Mouse (Mus musculus) CH12.LX (cell line): ENCODE data around the gene Kalrn. TPM values are rescaled to one million over a fixed set of nuclear protein-coding genes. Genes with fewer than 3 reads are reported as not detected.

ENCODE experiments used
- DNase-seq: peaks from one replicate; pipeline ENCODE4 v3.0.0-alpha.2; 2013; ENCODE audit errors: extremely low read depth
- H3K27ac ChIP-seq: 2 replicates; pipeline ENCODE4 v1.5.1; 2012; ENCODE audit warnings: low read depth, mild to moderate bottlenecking, control low read depth, moderate library complexity; ENCODE audit not compliant: insufficient read depth
- H3K27me3 ChIP-seq: replicated peaks from 2 replicates; pipeline ENCODE3; 2012; ENCODE audit warnings: inconsistent platforms
- H3K36me3 ChIP-seq, 2 experiments: replicated peaks in 1 of 2; 2 replicates each; pipeline versions ENCODE3 to v1.6.1; 2012; ENCODE audit warnings: inconsistent platforms in 1 of 2, low read length in 1 of 2, mild to moderate bottlenecking in 1 of 2, mixed read lengths in 1 of 2, moderate library complexity in 1 of 2; ENCODE audit not compliant: control insufficient read depth in 1 of 2, insufficient read depth in 1 of 2
- H3K4me1 ChIP-seq, 2 experiments: 2 replicates each; pipeline ENCODE4 v1.6.1; 2012; ENCODE audit warnings: inconsistent platforms in 1 of 2, moderate library complexity in 1 of 2; ENCODE audit not compliant: insufficient read depth in 2 of 2, control insufficient read depth in 1 of 2
- H3K4me2 ChIP-seq: 2 replicates; pipeline ENCODE4 v1.6.1; 2012; ENCODE audit warnings: low read depth, mild to moderate bottlenecking, control low read depth; ENCODE audit not compliant: poor library complexity, insufficient read depth, severe bottlenecking
- H3K4me3 ChIP-seq, 3 experiments: fragments of 150-350 bp in 1 of 3; sonication (generic) in 1 of 3; replicated peaks in 1 of 3; 2 replicates each; pipeline versions ENCODE3 to v1.5.1; 2011 to 2012; ENCODE audit warnings: low read depth in 2 of 3, low read length in 2 of 3, mild to moderate bottlenecking in 2 of 3, moderate library complexity in 2 of 3, control low read depth in 1 of 3, improper control_type of control experiment in 1 of 3, inconsistent platforms in 1 of 3, mixed read lengths in 1 of 3; ENCODE audit not compliant: poor library complexity in 1 of 3
- H3K79me2 ChIP-seq: replicated peaks from 2 replicates; pipeline ENCODE4 v1.6.1; 2012; ENCODE audit warnings: mild to moderate bottlenecking, moderate library complexity; ENCODE audit not compliant: control insufficient read depth, poor library complexity, insufficient read depth, severe bottlenecking; ENCODE audit errors: extremely low read depth
- H3K9ac ChIP-seq: 2 replicates; pipeline ENCODE4 v1.6.1; 2012; ENCODE audit warnings: low read depth, mild to moderate bottlenecking, control low read depth, moderate library complexity; ENCODE audit not compliant: insufficient read depth
- H3K9me3 ChIP-seq: replicated peaks from 2 replicates; pipeline ENCODE3; 2012; ENCODE audit warnings: low read length, inconsistent platforms, mixed read lengths
- BHLHE40 ChIP-seq: IDR thresholded peaks from 2 replicates; pipeline ENCODE4 v1.6.1; 2011; ENCODE audit warnings: mild to moderate bottlenecking, low read depth, low read length, improper control_type of control experiment
- CHD2 ChIP-seq: IDR thresholded peaks from 2 replicates; pipeline ENCODE4 v1.6.1; 2011; ENCODE audit warnings: low read length, improper control_type of control experiment
- CTCF ChIP-seq, 2 experiments: IDR thresholded peaks in 1 of 2; conservative IDR thresholded peaks in 1 of 2; 2 replicates each; pipeline ENCODE4 v1.5.1; 2011 to 2012; ENCODE audit warnings: low read depth in 2 of 2, low read length in 2 of 2, improper control_type of control experiment in 1 of 2, inconsistent platforms in 1 of 2, mild to moderate bottlenecking in 1 of 2, moderate library complexity in 1 of 2
- E2F4 ChIP-seq: IDR thresholded peaks from 2 replicates; pipeline ENCODE4 v1.6.1; 2011; ENCODE audit warnings: low read depth, low read length, improper control_type of control experiment; ENCODE audit not compliant: insufficient replicate concordance
- ELF1 ChIP-seq: IDR thresholded peaks from 2 replicates; pipeline ENCODE4 v1.6.1; 2014; ENCODE audit warnings: low read depth, mild to moderate bottlenecking, inconsistent platforms, low read length, improper control_type of control experiment
- ETS1 ChIP-seq: conservative IDR thresholded peaks from 2 replicates; pipeline ENCODE4 v1.6.1; 2012; ENCODE audit warnings: low read depth, mild to moderate bottlenecking, inconsistent platforms, low read length, improper control_type of control experiment, moderate library complexity
- HCFC1 ChIP-seq: IDR thresholded peaks from 2 replicates; pipeline ENCODE4 v1.6.1; 2012; ENCODE audit warnings: low read depth, mild to moderate bottlenecking, inconsistent platforms, low read length, improper control_type of control experiment
- JUN ChIP-seq: IDR thresholded peaks from 2 replicates; pipeline ENCODE4 v1.6.1; 2011; ENCODE audit warnings: low read depth, mild to moderate bottlenecking, low read length, improper control_type of control experiment, moderate library complexity; ENCODE audit not compliant: insufficient read depth
- JUND ChIP-seq: conservative IDR thresholded peaks from 2 replicates; pipeline ENCODE4 v1.6.1; 2011; ENCODE audit warnings: low read depth, low read length, improper control_type of control experiment
- KAT2A ChIP-seq: IDR thresholded peaks from 2 replicates; pipeline ENCODE4 v1.6.1; 2012; ENCODE audit warnings: low read length, improper control_type of control experiment, inconsistent platforms; ENCODE audit not compliant: insufficient replicate concordance
- MXI1 ChIP-seq: IDR thresholded peaks from 2 replicates; pipeline ENCODE4 v1.6.1; 2011; ENCODE audit warnings: mild to moderate bottlenecking, low read depth, low read length, improper control_type of control experiment
- NELFE ChIP-seq: IDR thresholded peaks from 2 replicates; pipeline ENCODE4 v1.6.1; 2011; ENCODE audit warnings: low read depth, low read length, improper control_type of control experiment
- NRF1 ChIP-seq: IDR thresholded peaks from 2 replicates; pipeline ENCODE4 v1.6.1; 2014; ENCODE audit warnings: low read depth, mild to moderate bottlenecking, inconsistent platforms, low read length, improper control_type of control experiment, moderate library complexity
- POLR2AphosphoS2 ChIP-seq: IDR thresholded peaks from 2 replicates; pipeline ENCODE4 v1.6.1; 2011; ENCODE audit warnings: low read depth, low read length, improper control_type of control experiment
- RAD21 ChIP-seq: IDR thresholded peaks from 2 replicates; pipeline ENCODE4 v1.6.1; 2011; ENCODE audit warnings: low read depth, mild to moderate bottlenecking, low read length, improper control_type of control experiment, moderate library complexity
- RCOR1 ChIP-seq: conservative IDR thresholded peaks from 2 replicates; pipeline ENCODE4 v1.6.1; 2012; ENCODE audit warnings: low read depth, mild to moderate bottlenecking, inconsistent platforms, low read length, improper control_type of control experiment
- USF2 ChIP-seq: conservative IDR thresholded peaks from 2 replicates; pipeline ENCODE4 v1.6.1; 2011; ENCODE audit warnings: low read depth, low read length, improper control_type of control experiment
- ZNF384 ChIP-seq: IDR thresholded peaks from 2 replicates; pipeline ENCODE4 v1.6.1; 2012; ENCODE audit warnings: low read depth, low read length, improper control_type of control experiment, inconsistent platforms
- dilution Hi-C: fragments of 300-500 bp; cut with MboI; formaldehyde crosslinking; loops from 2 replicates; pipeline ENCODE4 v1.14.3; 2020; ENCODE audit warnings: low sequenced_read_pairs; ENCODE audit not compliant: extremely low pct_unique_long_range_greater_than_20kb, extremely low pct_ligation_motif_present
- in situ Hi-C: fragments of 300-500 bp; cut with MboI; formaldehyde crosslinking; loops from 3 replicates; pipeline ENCODE4 v1.14.3; 2019; ENCODE audit warnings: low sequenced_read_pairs, low pct_ligation_motif_present, low pct_unique_long_range_greater_than_20kb, mixed read lengths
- polyA plus RNA-seq: library from polyadenylated mRNA; unstranded; fragments of >175 nt; gene quantifications from 2 replicates; pipeline ENCODE4 v1.2.1, GENCODE M21; 2012; ENCODE audit warnings: low read depth; ENCODE audit not compliant: insufficient read length
- total RNA-seq, 2 experiments: library from RNA; depleted of rRNA; stranded (reverse); fragments of 300-350 nt in 1 of 2; fragments of >200 nt in 1 of 2; gene quantifications; 2 replicates each; pipeline ENCODE4 v1.2.3; 2012 to 2014

Kalrn gene
- total and polyA plus RNA-seq, 3 experiments = 0.08 to 0.09 TPM; not detected in 1

DNA sequence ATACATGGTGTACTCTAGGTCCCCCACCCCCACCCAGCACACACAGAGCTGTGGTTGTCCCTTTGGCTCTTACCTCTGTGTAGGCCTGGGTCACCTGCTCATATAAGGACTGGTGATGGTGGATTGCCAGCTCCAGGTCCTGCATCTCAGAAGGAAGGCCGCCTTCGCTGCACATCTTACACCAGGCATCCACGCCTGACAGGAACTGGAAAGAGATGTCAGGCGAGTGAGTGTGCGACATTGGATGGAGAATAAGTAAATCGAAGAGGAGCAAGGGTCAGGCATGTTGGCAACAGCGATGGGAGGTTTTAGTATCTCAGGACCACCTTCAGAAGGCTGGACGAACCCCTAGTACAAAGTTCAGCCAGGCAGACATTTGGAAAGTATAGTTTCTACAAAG, 263.0 kb downstream of the Kalrn start:
- dilution Hi-C loops (no loop called here), in situ Hi-C loops (no loop called here)
- no peak overlapping the region for H3K9ac ChIP-seq
- no peak overlapping the region for H3K4me3 ChIP-seq
- no peak for DNase-seq
- H3K36me3 ChIP-seq = no peaks in the 10 kb centered on the region
- TF ChIP-seq KAT2A (no peak), CHD2 (no peak), BHLHE40 (no peak), CTCF (conservative IDR thresholded peaks at IDR 0.05 in 1 of 2, IDR thresholded peaks at IDR 0.05 in 1 of 2; ENCODE audit: low read depth in 2 of 2, low read length in 2 of 2) (no peak), HCFC1 (no peak), RCOR1 (no peak), ETS1 (no peak), ZNF384 (no peak), USF2 (no peak), MXI1 (no peak), POLR2AphosphoS2 (no peak), NELFE (no peak), ELF1 (no peak)
- no peak overlapping the region for H3K4me2 ChIP-seq
- no peaks in the 10 kb centered on the region for H3K4me1 ChIP-seq
- H3K27ac ChIP-seq = no peak overlapping the region
- peaks cover 89% of the 10 kb centered on the region for H3K27me3 ChIP-seq
- H3K79me2 ChIP-seq = no peaks in the 10 kb centered on the region
- H3K9me3 ChIP-seq = peaks cover 8% of the 10 kb centered on the region

DNA sequence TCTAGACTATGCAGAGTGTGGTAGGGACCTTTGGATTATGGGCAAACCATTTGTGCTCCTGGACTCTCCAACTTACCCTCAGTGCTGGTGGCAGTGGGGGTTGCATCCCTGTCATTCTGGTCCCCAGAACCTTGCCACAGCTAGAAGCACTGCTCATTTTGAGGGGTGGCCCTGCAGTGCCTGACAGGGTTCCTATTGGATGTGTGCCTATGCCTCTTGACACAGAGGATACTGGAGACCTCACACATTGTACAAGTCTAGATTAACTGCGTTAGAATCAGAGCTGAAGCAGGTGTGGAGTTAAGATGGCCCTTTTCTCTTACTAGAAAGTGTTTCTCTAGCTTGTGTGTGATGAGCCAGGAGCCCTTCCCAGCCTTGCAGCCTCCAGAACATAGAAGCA, 265.0 kb downstream of the Kalrn start:
- Histone ChIP-seq H3K9ac (no peak overlapping the region), H3K4me1 (no peaks in the 10 kb centered on the region), H3K36me3 (no peaks in the 10 kb centered on the region), H3K79me2 (no peaks in the 10 kb centered on the region), H3K9me3 (no peaks in the 10 kb centered on the region), H3K27ac (no peak overlapping the region), H3K4me3 (no peak overlapping the region), H3K4me2 (no peak overlapping the region), H3K27me3 (peaks cover 87% of the 10 kb centered on the region)
- TF ChIP-seq MXI1 (no peak), JUN (no peak), RAD21 (no peak), CTCF (conservative IDR thresholded peaks at IDR 0.05 in 1 of 2, IDR thresholded peaks at IDR 0.05 in 1 of 2; ENCODE audit: low read depth in 2 of 2, low read length in 2 of 2) (no peak), E2F4 (no peak), NRF1 (no peak), JUND (no peak)
- no peak for DNase-seq
- in situ Hi-C loops (no loop called here), dilution Hi-C loops (no loop called here)
